Mouse (Mus musculus) lung, postnatal 25 days (tissue): ENCODE results near the gene Gabarap.

Experiments used
- DNase-seq: peaks from one replicate; pipeline ENCODE4 v3.0.0; 2022; ENCODE audit warnings: low spot score

Gene Gabarap

DNA sequence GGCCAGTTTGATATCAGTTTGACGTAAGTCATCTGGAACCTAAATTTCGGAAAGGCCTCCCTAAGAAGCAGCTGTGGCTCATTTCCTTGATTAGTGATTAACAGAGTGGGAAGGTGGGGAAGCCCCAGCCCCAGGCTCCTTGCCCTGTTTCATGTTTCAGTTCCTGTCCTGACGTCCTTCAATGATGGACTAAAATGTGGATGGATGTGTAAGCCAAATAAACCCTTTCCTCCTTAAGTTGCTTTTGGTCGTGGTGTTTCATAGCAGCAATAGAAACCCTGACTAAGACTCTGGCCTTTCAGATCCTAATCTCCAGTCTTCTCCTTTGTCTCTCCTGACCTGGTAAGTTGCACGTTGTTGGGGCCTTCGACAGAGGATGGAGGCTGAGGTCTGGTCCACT is 20.7 kb upstream of the Gabarap start:
- no peak for DNase-seq

DNA sequence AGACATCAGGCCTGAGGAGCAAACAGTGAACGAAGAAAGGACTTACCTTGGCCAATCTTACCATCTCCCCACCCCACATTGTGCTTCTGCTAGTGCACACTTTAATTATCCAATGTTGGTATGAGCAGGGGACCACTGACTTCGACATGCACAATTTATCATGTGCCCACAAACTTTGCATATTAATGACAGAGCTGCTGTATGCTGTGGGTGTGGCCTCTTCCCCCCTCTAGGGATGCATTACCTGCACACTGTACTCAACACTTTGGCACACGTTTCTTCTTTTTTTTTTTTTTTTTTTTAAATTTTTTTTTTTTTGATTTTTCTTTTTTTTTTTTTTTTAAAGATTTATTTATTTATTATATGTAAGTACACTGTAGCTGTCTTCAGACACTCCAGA is 20.2 kb upstream of the Gabarap start:
- no peak for DNase-seq

- no peak for DNase-seq
These were observed 16.0 kb upstream of the Gabarap start for GRCm38 (mm10) chr11:69974907-69975306.

- DNase-seq, result no peak
These were observed 14.7 kb upstream of the Gabarap start for GRCm38 (mm10) chr11:69976271-69976670.

DNA sequence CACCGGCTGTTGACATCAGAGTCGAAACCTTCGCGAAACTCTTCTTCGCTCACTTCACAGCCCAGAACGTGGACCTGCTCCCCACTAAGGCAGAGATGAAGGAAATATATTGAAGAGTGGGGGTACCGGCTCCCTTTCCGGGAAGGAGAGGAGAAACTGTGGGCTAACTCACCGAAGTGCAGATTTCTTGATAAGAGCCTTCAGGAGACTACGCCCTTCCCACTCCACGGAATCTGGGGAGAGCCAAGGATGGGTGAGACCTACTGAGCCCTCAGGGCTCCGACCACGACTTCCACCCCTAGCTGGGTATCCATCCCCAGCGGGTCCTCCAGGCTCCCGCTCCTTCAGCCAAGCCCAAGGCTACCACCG is 11.1 kb upstream of the Gabarap start:
- DNase-seq, result no peak

GRCm38 (mm10) chr11:69980196-69981140 is 10.5 kb upstream of the Gabarap start:
- DNase-seq, result peak; percentile 97

- DNase-seq, result no peak
These were observed 9.7 kb upstream of the Gabarap start, which contains the start of gene Ctdnep1 for GRCm38 (mm10) chr11:69981141-69981762. Gene Ctdnep1, plus strand, starts transcription at chr11:69981156.

- no peak for DNase-seq
These were observed 8.7 kb upstream of the Gabarap start, which contains the start of gene Elp5 for GRCm38 (mm10) chr11:69982225-69982624. Gene Elp5, minus strand, starts transcription at chr11:69982517.

GRCm38 (mm10) chr11:69982877-69983276 is 8.1 kb upstream of the Gabarap start:
- DNase-seq, result no peak

GRCm38 (mm10) chr11:69983377-69983776 is 7.6 kb upstream of the Gabarap start:
- DNase-seq, result no peak

GRCm38 (mm10) chr11:69984431-69984830 is 6.5 kb upstream of the Gabarap start:
- no peak for DNase-seq

- DNase-seq, result no peak
These were observed 994 bp upstream of the Gabarap start for GRCm38 (mm10) chr11:69989949-69990348.

DNA sequence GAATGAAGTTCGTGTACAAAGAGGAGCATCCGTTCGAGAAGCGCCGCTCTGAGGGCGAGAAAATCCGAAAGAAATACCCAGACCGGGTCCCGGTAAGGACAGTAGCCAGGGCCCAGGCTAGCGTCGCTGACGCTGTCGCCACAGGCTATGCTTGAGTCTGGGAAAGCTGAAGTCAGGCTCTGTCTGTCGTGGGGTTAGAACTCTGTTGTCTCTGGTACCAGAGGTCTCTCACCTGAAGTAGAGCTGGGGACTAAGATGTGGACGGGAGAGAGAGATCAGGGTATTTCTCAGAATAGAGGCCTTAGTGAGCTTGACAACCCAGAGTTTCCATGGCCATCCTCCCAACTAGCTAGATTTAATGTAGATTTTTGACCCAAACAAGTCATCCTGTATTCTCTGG is 768 bp downstream of the Gabarap start:
- DNase-seq, result no peak

- DNase-seq, result no peak
These were observed 1.5 kb downstream of the Gabarap start for GRCm38 (mm10) chr11:69992396-69992795.

GRCm38 (mm10) chr11:69992932-69993331 is 2.0 kb downstream of the Gabarap start:
- DNase-seq, result no peak

GRCm38 (mm10) chr11:69994401-69995090 is 3.6 kb downstream of the Gabarap start:
- no peak for DNase-seq

DNA sequence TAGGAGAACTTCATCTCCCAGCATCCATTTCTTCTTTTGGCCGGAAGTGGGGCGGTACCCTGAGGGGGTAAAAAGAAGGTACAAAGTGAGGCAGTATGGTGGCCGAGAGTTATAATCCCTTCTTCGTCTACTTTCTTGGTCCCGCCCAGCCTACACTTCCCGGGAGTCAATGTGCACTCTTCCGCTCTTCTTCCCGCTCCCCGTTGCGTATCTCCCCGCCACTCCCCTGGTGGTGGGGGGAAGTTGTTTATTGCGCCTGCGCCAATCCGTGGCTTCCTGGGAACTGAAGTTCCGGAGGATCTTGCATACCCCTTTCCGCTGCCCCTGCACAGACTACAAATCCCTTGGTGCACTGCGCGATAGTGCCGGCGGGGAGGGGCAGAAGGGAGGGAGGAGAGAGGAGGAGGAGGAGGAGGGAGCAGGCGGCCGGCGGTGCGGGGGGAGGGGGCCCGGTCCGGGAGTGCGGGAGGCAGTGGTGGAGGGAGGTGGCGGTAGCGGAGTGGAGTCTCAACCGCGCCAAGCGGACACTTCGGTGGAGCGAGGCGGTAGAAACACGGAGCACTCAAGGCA is 4.5 kb downstream of the Gabarap start, which contains the start of gene Phf23:
TSS of gene Phf23 (plus strand) at position 387 of the 570 bp plus-strand sequence.
- peak; percentile 99 for DNase-seq

DNA sequence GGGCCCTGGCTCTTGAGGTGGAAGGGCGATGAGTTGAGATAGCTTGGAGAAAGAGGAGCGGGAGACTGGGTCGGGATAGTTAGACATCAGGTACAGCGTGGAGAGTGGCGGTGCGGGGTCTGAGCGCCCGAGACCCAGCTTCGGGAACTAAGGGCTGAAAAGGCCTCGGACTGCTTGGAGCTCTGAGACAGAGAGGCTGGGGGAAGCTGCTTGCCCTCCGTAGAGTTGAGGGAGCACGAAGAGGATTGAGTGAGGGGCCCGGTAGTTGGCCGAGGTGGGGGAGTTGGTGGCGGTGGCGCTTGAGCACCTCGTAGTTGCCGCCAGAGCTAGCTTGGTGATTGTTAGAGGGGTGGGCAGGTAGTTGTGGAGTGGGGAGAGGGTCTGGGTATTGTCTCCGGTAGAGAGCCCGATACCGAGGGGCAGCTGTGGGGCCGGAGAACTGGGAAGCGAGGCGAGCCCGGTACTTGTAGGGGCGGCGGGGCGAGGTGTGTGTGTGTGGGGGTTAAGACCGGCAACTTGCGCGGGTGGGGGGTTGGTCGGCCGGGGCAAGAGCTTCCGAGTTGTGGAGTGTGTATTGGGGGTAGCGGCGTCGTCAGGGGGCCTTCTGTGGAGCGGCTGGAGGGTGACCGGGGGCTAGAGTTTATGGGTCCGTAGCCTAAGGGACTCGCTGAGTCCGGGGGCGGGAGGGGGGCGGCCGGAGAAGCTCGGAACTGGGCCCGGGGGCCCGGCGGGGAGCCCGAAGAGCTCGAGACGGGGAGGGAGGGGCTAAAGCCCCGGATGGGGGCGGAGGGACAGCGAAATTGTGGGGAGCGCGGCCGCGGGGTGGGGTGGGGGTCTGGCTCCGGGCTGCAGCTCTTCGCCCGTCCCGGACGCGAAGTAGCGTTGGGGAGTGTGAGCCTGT is 5.5 kb downstream of the Gabarap start:
- no peak for DNase-seq

GRCm38 (mm10) chr11:69997070-69997509 is 6.1 kb downstream of the Gabarap start:
- peak; percentile 92 for DNase-seq

- DNase-seq, result no peak
These were observed 7.9 kb downstream of the Gabarap start for GRCm38 (mm10) chr11:69998567-69999491.
